Mouse (Mus musculus) liver, adult 2 months (tissue): Measurements from ENCODE around the gene Vmn1r79. TPM values are rescaled to one million over a fixed set of nuclear protein-coding genes. Genes with fewer than 3 reads are reported as not detected.
"Not testable (repeated sequence)": the region's sequence is repeated elsewhere in the genome, so short reads cannot be mapped to it uniquely, and the experiment has no call there.

Experiments used
- DNase-seq: peaks from one replicate; pipeline ENCODE4 v3.0.0-alpha.2; 2011; ENCODE audit warnings: low read depth, low spot score; ENCODE audit errors: extremely low read depth
- H3K27ac ChIP-seq: fragments of 200-500 bp; replicated peaks from 2 replicates; pipeline ENCODE4 v1.5.1; 2012; ENCODE audit warnings: low read depth, mild to moderate bottlenecking, control low read depth, inconsistent platforms, low read length; ENCODE audit not compliant: insufficient read depth
- H3K27me3 ChIP-seq: fragments of 200-500 bp; 2 replicates; pipeline ENCODE4 v1.6.1; 2012; ENCODE audit warnings: mild to moderate bottlenecking, moderate library complexity, low read length, inconsistent platforms; ENCODE audit not compliant: control insufficient read depth, insufficient read depth
- H3K36me3 ChIP-seq: fragments of 200-500 bp; 2 replicates; pipeline ENCODE4 v1.6.1; 2012; ENCODE audit warnings: low read length, inconsistent platforms; ENCODE audit not compliant: control insufficient read depth, insufficient read depth
- H3K4me1 ChIP-seq: fragments of 200-500 bp; 2 replicates; pipeline ENCODE4 v1.6.1; 2011; ENCODE audit warnings: low read length; ENCODE audit not compliant: control insufficient read depth, insufficient read depth
- H3K4me3 ChIP-seq: fragments of 200-500 bp; 2 replicates; pipeline ENCODE4 v1.5.1; 2011; ENCODE audit warnings: low read depth, mild to moderate bottlenecking, control low read depth, low read length, moderate library complexity; ENCODE audit not compliant: insufficient read depth
- H3K79me2 ChIP-seq: fragments of 200-500 bp; 2 replicates; pipeline ENCODE4 v1.6.1; 2012; ENCODE audit warnings: inconsistent platforms, mild to moderate bottlenecking, low read length, moderate library complexity; ENCODE audit not compliant: control insufficient read depth, insufficient read depth
- H3K9ac ChIP-seq: fragments of 200-500 bp; 2 replicates; pipeline ENCODE4 v1.6.1; 2012; ENCODE audit warnings: low read depth, mild to moderate bottlenecking, control low read depth, inconsistent platforms, low read length
- CTCF ChIP-seq: fragments of 200-500 bp; IDR thresholded peaks from 2 replicates; pipeline ENCODE4 v1.5.1; 2011; ENCODE audit warnings: low read depth, low read length, control low read depth
- POLR2A ChIP-seq: fragments of 200-500 bp; IDR thresholded peaks from 2 replicates; pipeline ENCODE4 v1.6.1; 2011; ENCODE audit warnings: low read length, control low read depth; ENCODE audit not compliant: insufficient read depth; ENCODE audit errors: extremely low read depth
- WGBS: fragments of 180-500 bp; shearing (Covaris S2); methylation state at CpG from one replicate; pipeline ENCODE4 v1.1.7; 2018; 5-methylcytosine and 5-hydroxymethylcytosine counted together
- polyA plus RNA-seq: library from polyadenylated mRNA; depleted of rRNA; stranded (reverse); fragments of >200 nt; gene quantifications from 2 replicates; pipeline ENCODE4 v1.2.3, GENCODE M21; 2012; rRNA removed
- total RNA-seq: library from RNA; depleted of rRNA; stranded (reverse); fragments of >200 nt; gene quantifications from 2 replicates; pipeline ENCODE4 v1.2.3, GENCODE M21; 2014; rRNA removed

The Vmn1r79 gene
- total RNA-seq (not detected in 2 replicates), polyA plus RNA-seq (not detected in 2 replicates)

DNA sequence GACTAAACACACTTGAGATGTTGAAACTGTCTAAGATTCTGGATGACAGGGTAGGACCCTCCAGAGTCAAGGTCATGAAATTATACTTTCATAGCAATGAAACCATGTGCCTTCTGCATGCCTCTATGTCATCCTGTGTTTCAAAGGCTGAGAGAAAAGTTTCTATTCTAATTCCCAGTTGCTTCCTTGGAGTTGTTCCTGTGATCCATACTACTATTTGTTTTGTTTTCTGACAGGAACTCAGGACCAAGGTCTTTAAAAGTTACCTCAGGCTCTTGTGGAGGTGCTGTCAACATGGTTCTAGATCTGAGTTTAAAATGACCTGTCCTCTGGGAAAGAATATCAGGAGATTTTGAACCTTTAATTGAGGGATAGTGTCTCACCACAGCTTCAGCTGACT, at the start of gene Vmn1r79:
Vmn1r79 (plus strand) TSS at position 301 of the 400 bp plus-strand sequence.
- H3K79me2 ChIP-seq, H3K36me3 ChIP-seq, H3K4me3 ChIP-seq, DNase-seq, H3K9ac ChIP-seq, H3K27ac ChIP-seq, H3K4me1 ChIP-seq, H3K27me3 ChIP-seq: not testable (repeated sequence)

- H3K36me3 ChIP-seq: no peaks in the 10 kb centered on the region
- H3K79me2 ChIP-seq: no peaks in the 10 kb centered on the region
Observed at GRCm38 (mm10) chr7:12149957-12150356, 21.1 kb upstream of the Vmn1r79 start, which contains the start of gene Vmn1r78. Gene Vmn1r78, plus strand, starts transcription at chr7:12150257.

GRCm38 (mm10) chr7:12156463-12156862, 14.6 kb upstream of the Vmn1r79 start:
- H3K4me3 ChIP-seq, H3K79me2 ChIP-seq, H3K27ac ChIP-seq, H3K4me1 ChIP-seq, H3K27me3 ChIP-seq, DNase-seq, H3K9ac ChIP-seq, H3K36me3 ChIP-seq: not testable (repeated sequence)
- WGBS: 28% methylated on average over 1 of the region's 1 CpGs

More at GRCm38 (mm10) chr7:12149957-12150356, 21.1 kb upstream of the Vmn1r79 start, which contains the start of gene Vmn1r78:
- Histone ChIP-seq H3K4me3 (no peak within 1 kb of the TSS), H3K27me3 (no peaks in the 10 kb centered on the region), H3K4me1 (no peaks in the 10 kb centered on the region), H3K27ac (no peak within 1 kb of the TSS), H3K9ac (no peak within 1 kb of the TSS)
- WGBS: 45% methylated on average over 2 of the region's 2 CpGs
- no peak for DNase-seq
- TF ChIP-seq CTCF (no peak), POLR2A (no peak)

DNA sequence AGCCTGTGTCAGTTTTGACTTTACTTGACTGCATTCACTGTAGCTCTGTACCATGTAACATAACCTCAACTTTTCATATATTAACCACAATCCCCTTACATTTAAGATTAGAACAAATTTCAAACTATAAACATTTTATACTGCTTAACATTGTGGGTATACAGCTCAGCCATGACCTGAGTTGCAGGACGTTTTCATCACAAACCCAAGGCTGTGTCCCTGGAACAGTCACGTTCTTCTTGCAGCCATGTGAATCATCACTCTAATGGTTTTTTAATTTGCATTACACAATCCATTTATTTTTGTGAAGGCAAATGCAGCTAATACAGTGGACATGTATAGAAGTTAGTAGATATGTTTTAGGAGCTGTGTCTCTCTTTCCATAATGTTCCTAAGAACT, 1.8 kb downstream of the Vmn1r79 start:
- not testable (repeated sequence) for H3K9ac ChIP-seq, H3K27me3 ChIP-seq, DNase-seq, H3K36me3 ChIP-seq, H3K4me1 ChIP-seq, H3K27ac ChIP-seq, H3K4me3 ChIP-seq, H3K79me2 ChIP-seq
- WGBS: 56% methylated on average over 2 of the region's 2 CpGs

DNA sequence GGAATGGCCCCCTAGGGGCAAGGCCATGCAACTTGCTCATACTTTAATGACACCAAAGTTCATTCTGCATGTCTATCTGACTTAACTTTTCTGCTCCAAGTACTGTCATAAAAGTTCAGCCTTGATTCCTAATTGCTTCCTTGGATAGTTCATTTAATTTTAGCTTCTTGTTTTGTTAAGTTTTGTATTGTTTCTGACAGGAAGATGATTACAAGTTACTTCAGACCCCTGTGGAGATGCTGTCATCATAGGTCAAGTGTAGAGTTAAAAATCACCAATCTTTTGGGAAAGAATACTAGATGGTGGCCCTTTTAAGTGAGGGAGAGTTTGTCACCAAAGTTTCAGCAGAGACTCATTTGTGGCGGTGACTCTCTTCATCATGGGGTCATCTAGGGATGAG, 17.9 kb downstream of the Vmn1r79 start, which contains the start of gene Vmn1r80:
Vmn1r80 (plus strand) TSS at position 301 of the 400 bp plus-strand sequence.
- Histone ChIP-seq H3K27me3 (no peaks in the 10 kb centered on the region), H3K27ac (no peak within 1 kb of the TSS), H3K79me2 (no peaks in the 10 kb centered on the region), H3K36me3 (no peaks in the 10 kb centered on the region), H3K4me1 (no peaks in the 10 kb centered on the region), H3K9ac (no peak within 1 kb of the TSS), H3K4me3 (no peak within 1 kb of the TSS)
- WGBS: 74% methylated on average over 1 of the region's 1 CpGs
- DNase-seq: no peak
- TF ChIP-seq POLR2A: no peak

- Histone ChIP-seq H3K27ac (no peak overlapping the region), H3K36me3 (no peaks in the 10 kb centered on the region), H3K4me3 (no peak overlapping the region), H3K79me2 (no peaks in the 10 kb centered on the region), H3K4me1 (no peaks in the 10 kb centered on the region), H3K9ac (no peak overlapping the region), H3K27me3 (no peaks in the 10 kb centered on the region)
- WGBS: 62% methylated on average over 2 of the region's 2 CpGs
- DNase-seq: no peak
- no peak for TF ChIP-seq POLR2A
- no peak for TF ChIP-seq CTCF
Observed at GRCm38 (mm10) chr7:12204141-12204540, 33.1 kb downstream of the Vmn1r79 start.

Other genes with a start within 250 kb of the Vmn1r79 start
- not detected in 2 replicates for gene Vmn1r76, start 233.1 kb upstream of the Vmn1r79 start, total RNA-seq
- gene Vmn1r76, start 233.1 kb upstream of the Vmn1r79 start, polyA plus RNA-seq: not detected in 2 replicates
- not detected in 2 replicates for gene Vmn1r77, start 134.5 kb upstream of the Vmn1r79 start, total RNA-seq
- gene Vmn1r77, start 134.5 kb upstream of the Vmn1r79 start, polyA plus RNA-seq: not detected in 2 replicates
- not detected in 2 replicates for gene Vmn1r78, start 21.0 kb upstream of the Vmn1r79 start, total RNA-seq
- not detected in 2 replicates for gene Vmn1r78, start 21.0 kb upstream of the Vmn1r79 start, polyA plus RNA-seq
- gene Vmn1r80, start 18.0 kb downstream of the Vmn1r79 start, total RNA-seq: not detected in 2 replicates
- not detected in 2 replicates for gene Vmn1r80, start 18.0 kb downstream of the Vmn1r79 start, polyA plus RNA-seq
- not detected in 2 replicates for gene Vmn1r81, start 97.0 kb downstream of the Vmn1r79 start, total RNA-seq
- gene Vmn1r81, start 97.0 kb downstream of the Vmn1r79 start, polyA plus RNA-seq: not detected in 2 replicates
- not detected in 2 replicates for gene Vmn1r82, start 129.2 kb downstream of the Vmn1r79 start, total RNA-seq
- gene Vmn1r82, start 129.2 kb downstream of the Vmn1r79 start, polyA plus RNA-seq: not detected in 2 replicates
- not detected in 2 replicates for gene Vmn1r83, start 158.2 kb downstream of the Vmn1r79 start, total RNA-seq
- not detected in 2 replicates for gene Vmn1r83, start 158.2 kb downstream of the Vmn1r79 start, polyA plus RNA-seq
- gene Vmn1r84, start 198.0 kb downstream of the Vmn1r79 start, total RNA-seq: not detected in 2 replicates
- gene Vmn1r84, start 198.0 kb downstream of the Vmn1r79 start, polyA plus RNA-seq: not detected in 2 replicates